Mouse (Mus musculus) spleen, adult 2 months (tissue): Measurements from ENCODE around the gene Jag1.

Source experiments
- CTCF ChIP-seq: fragments of 200-500 bp; IDR thresholded peaks from 2 replicates; pipeline ENCODE4 v1.5.1; 2011; ENCODE audit warnings: mild to moderate bottlenecking, inconsistent platforms; ENCODE audit not compliant: insufficient read depth, insufficient read length, insufficient replicate concordance; ENCODE audit errors: extremely low read depth
- POLR2A ChIP-seq: fragments of 200-500 bp; IDR thresholded peaks from 2 replicates; pipeline ENCODE4 v1.6.1; 2011; ENCODE audit warnings: low read depth, low read length, inconsistent platforms

DNA sequence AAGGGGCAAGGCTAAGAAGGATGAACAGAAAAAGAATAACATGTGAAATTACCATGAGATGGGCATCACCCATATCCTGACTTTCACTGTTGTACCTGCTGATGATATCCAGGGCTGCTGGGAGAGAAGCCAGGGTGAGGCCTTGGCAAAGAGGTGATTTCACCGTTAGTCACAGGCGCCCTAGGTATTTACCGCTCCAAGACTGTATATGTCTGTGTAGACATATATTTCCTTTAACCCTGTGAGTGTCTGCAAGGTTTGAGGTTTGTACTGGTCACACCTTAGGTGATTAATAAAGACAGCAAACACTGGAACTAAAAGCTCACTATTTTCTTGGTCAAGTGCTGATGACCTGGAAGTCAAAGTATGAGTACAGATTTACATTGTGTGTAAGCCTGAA is 34.5 kb upstream of the Jag1 start:
- no peak for TF ChIP-seq CTCF
- no peak for TF ChIP-seq POLR2A
